Mouse (Mus musculus) c-Kit-positive CD71-positive TER-119-negative erythroid progenitor cells, embryonic 14.5 days (primary cell): ENCODE data around the gene Prame.
"Not testable (repeated sequence)": the region's sequence is repeated elsewhere in the genome, so short reads cannot be mapped to it uniquely, and the experiment has no call there.

ENCODE experiments used
- DNase-seq: peaks from one replicate; pipeline ENCODE4 v3.0.0-alpha.2; 2013; ENCODE audit warnings: low read depth

Gene Prame

DNA sequence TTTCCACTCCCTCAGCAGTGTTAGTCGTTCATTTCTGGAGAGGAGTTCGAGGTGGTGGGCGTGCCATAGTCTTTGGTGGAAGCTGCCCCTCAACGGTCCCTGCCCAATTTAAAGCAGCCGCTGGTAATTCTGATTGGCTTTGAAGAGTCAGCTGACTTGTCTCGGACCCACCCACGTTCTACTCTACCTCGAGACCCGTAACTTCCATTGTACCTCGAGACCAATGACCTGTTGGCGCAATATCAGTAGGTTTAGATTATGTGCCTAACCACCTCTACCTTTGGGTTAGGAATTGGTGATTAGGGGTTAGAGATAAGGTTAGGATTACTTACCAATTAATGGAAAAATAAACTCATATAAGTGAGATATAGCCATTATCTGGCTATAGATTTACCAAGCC, at the start of gene Prame:
Gene Prame (minus strand): TSS at position 101 of the 400 bp plus-strand sequence.
- DNase-seq = no peak

DNA sequence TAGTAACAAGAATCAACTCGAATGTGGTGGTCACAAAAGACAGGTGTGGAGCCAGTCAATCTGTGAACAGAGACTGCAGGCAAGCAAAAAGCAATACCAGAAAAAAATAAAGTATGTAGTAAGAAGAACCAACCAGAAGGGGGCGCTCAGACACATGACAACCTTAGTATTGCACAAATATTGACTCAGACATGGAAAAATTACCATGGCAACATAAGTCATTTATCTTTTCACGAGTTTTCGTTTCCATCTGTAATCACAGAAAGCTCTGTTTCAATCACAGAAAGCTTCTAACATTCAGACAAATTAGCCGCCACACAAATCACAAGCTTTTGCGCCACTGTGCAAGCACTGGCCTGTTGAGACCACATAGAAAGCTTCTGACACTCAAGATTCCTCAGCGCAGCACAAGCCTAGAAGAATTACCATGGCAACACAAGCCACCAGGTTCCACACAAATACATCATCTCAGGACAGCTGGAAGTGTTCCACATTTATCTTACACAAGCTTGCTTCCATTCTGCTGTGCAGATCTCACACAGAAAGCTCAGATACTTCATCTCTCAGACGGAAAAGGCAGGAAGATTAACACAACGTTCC, 24.8 kb upstream of the Prame start:
- DNase-seq = peak; percentile 8

DNA sequence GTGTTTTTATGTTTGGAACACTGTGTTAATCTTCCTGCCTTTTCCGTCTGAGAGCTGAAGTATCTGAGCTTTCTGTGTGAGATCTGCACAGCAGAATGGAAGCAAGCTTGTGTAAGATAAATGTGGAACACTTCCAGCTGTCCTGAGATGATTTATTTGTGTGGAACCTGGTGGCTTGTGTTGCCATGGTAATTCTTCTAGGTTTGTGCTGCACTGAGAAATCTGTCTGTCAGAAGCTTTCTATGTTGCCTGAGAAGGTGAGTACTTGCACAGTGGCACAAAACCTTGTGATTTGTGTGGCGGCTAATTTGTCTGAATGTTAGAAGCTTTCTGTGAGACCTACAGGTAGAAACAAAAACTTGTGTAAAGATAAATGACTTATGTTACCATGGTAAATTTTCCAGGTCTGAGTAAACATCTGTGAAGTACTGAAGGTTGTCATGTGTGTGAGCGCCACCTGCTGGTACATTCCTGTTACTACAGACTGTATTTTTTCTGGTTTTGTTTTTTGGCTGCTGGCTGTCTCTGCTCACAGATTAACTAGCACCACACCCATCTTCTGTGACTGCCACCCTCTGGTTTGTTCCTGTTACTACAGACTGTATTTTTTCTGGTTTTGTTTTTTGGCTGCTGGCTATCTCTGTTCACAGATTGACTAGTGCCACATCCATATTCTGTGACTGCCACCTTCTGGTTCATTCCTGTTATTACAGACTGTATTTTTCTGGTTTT, 26.0 kb downstream of the Prame start:
- peak; percentile 5 for DNase-seq

DNA sequence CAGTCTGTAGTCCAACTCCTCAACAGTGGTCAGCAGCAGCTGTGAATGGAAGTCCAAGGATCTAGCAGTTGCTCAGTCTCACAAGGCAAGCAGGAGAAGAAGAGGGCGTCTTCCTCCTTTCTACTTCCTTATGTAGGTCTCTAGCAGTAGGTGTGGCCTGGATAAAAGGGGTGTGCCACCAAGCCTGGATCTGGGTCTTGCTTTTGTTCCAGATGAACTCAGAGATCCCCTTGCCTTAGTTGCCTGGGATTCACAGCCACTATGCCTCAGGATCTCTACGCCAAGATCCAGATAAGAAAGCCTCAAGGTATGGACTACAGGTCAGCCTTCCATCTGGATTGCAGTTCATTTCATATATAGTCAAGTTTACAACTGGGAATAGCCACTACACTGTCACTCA, 28.8 kb downstream of the Prame start, which contains the start of gene Nxf7:
Gene Nxf7 (minus strand): TSS at position 101 of the 400 bp plus-strand sequence.
- DNase-seq = no peak

DNA sequence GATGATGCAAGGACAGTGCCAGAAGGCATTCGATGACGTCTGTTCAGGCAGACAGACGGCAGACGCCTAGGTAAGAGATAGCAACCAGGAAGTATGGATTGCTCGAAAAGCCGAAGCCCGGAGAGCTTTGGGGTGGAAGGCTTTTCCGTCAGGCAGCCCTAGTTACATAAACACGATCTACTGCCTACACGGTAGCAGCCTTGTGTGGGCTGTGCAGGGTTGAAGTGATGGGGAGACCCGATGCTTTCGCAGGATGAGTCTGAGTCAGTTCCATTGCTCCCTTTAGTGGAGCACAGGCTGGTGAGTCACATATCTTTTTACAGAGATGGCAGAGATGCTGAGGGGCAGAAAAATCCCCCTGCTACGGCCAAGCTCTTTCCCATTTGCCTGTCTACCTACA, 29.4 kb downstream of the Prame start:
- no peak for DNase-seq

DNA sequence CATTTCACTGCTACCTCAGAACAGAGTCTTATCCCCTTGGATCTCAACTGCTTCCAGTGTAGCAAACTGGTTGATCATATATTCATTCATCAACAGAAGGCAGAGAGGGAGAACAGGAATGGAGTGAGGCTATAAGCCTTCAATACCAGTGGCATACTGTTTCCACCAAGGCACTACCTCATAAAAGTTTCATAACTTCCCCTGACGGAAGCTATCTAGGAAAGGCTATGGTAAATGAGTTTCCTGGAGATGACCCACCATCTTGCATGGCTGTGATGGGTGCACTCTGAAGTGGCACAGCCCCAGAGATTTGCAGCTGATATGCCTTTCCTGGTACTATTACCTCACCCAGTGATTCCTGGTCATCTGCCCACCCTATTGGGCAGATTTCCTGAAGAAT, 51.1 kb downstream of the Prame start:
- DNase-seq = no peak

DNA sequence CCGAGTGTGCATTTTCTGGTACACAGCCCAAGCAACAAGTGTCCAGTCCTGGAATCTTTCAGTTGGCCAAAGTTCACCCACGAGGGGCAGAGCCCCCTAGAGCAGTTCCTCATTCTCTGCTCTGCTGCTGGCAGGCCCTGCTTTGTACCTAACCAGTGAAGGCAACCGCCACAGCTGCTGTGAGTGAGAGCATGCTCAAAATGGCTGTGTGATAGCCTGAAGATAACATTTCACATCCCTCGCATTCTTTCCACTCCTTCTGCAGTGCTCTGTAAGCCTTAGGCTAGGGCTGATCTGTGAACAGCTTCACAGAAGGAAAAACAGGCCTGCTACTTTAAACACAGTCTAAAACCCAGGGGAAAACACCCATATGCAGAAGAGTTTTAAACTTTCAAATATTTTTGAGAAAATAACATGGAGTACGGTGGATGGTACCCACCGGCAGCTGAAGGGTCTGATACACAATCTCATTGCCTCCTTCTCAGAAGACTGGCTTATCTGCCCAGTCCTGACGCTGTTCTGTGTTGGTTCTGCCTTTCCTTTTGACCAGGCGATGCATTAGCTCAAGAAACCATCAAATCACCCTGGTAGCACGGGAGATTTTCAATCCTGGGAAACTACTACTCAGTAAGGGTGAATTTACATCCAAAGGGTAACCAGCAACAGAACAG, 52.4 kb downstream of the Prame start:
- DNase-seq = not testable (repeated sequence)

DNA sequence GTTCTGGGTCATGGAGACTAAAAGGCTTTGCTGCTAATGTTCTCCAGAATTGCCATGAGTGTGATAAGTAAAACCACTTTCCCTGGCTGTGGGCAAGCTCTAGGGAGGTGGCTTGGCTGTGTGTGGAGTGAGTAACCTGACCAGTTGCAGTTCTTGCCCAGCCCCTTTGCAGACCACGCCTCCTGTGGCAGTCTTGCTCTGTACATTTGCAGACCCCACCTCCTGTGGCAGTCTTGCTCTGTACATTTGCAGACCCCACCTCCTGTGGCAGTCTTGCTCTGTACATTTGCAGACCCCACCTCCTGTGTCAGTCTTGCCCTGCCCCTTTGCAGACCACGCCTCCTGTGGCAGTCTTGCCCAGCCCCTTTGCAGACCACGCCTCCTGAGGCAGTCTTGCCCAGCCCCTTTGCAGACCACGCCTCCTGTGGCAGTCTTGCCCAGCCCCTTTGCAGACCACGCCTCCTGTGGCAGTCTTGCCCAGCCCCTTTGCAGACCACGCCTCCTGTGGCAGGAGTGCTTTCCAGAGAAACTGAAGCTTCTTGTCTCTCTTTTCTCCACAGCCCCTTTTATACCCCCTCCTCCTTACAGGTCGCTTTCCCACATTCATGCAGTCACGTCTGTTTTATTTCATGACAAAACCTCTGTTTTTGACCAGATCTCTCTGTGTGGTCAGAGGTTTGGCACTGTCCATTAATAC, 53.1 kb downstream of the Prame start:
- DNase-seq = not testable (repeated sequence)

DNA sequence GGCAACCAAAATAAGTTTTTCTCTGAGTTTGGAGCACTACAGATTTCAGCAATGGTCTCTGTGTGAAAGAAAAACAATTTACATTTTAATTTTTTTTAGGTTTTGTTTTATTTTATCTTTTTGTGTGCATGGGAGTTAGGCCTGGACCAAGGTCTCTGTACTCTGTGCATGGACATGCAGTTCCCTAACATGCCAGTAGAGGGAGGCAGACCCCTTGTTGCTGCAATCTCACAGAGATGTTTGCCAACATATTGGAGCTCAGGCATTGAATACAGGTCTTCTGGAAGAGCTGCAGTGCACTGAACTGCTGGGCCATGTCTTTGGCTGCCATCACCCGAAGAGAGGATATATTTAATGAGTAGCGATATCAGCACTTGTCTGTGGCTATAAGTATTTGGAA, 58.0 kb downstream of the Prame start:
- DNase-seq = peak; percentile 14

DNA sequence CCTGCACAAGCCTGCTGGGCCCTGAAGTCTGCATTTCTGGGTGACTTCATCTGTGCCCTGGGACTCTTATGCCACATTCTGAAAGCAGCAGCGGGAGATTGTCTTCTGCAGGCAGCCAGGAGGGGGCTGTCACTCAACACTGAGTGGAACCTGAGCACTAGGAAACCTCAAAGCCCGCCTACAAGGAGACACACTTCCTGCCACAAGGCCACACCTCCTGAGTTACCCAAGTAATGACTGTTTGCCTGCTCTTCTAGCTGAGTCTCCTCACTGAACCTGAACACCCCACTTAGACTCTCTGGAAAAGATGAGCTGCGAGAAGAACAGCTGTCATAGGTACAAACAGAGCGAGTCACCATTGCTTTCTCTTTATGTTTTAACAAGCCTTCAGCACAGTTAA, 62.6 kb downstream of the Prame start:
- DNase-seq = not testable (repeated sequence)
